ENCODE assay signal across 26 mouse cellular contexts in genomic region chr9:79975121-79975520, GRCm38 (mm10). TPM values are rescaled to one million over a fixed set of nuclear protein-coding genes. Genes with fewer than 3 reads are reported as not detected.
A peak's percentile ranks its signal among the peaks of the same experiment; 100 is the strongest.
DNase-seq lines count a peak whose midpoint lies in the region; ATAC-seq lines count a peak whose summit lies in the region.
"Had no signal": no experiment of that assay in that cellular context is flagged by ENCODE, and none has a peak within 500 bp of the region (broad histone marks: within the 10 kb centered on the region; RNA-seq: fewer than 3 reads in every experiment).

No protein-coding gene starts in this region.

- H3K36me3 ChIP-seq in heart, embryonic 10.5 days: no peaks in the 10 kb centered on the region
- H3K36me3 ChIP-seq in intestine, embryonic 15.5 days: no peaks in the 10 kb centered on the region
- no peaks in the 10 kb centered on the region for H3K36me3 ChIP-seq in intestine, embryonic 16.5 days (ENCODE audit: control insufficient read depth, insufficient read depth, low read length)
- no peaks in the 10 kb centered on the region for H3K36me3 ChIP-seq in heart, embryonic 16.5 days (ENCODE audit: control insufficient read depth, insufficient read depth)
- H3K36me3 ChIP-seq in stomach, embryonic 14.5 days (ENCODE audit: control insufficient read depth, insufficient read depth, low read length): no peaks in the 10 kb centered on the region
- H3K36me3 ChIP-seq: forebrain, embryonic 10.5 days; hindbrain, embryonic 10.5 days; limb, embryonic 13.5 days; liver, embryonic 12.5 days; midbrain, embryonic 10.5 days had no signal

- 0 out of 2 replicates have a peak overlapping the region, but pooled peaks have one; percentile 17 for H3K4me2 ChIP-seq in intestine, embryonic 15.5 days (replicated peaks)
- no peak overlapping the region for H3K4me2 ChIP-seq in intestine, embryonic 16.5 days (ENCODE audit: low read depth, low read length)
- H3K4me2 ChIP-seq in heart, embryonic 16.5 days (ENCODE audit: low read depth, low read length): peak overlapping the region; percentile 84
- H3K4me2 ChIP-seq in stomach, embryonic 14.5 days (replicated peaks; ENCODE audit: low read depth, low read length): peak overlapping the region; percentile 0; the same call in 1 of the 2 replicates
- H3K4me2 ChIP-seq: limb, embryonic 13.5 days; liver, embryonic 12.5 days had no signal

- no peaks in the 10 kb centered on the region for H3K27me3 ChIP-seq in heart, embryonic 10.5 days (ENCODE audit: insufficient read depth, poor library complexity, severe bottlenecking)
- no peaks in the 10 kb centered on the region for H3K27me3 ChIP-seq in intestine, embryonic 15.5 days (replicated peaks)
- no peaks in the 10 kb centered on the region for H3K27me3 ChIP-seq in intestine, embryonic 16.5 days (replicated peaks; ENCODE audit: control insufficient read depth, insufficient read depth, low read length)
- no peaks in the 10 kb centered on the region for H3K27me3 ChIP-seq in heart, embryonic 16.5 days (ENCODE audit: control insufficient read depth, insufficient read depth, low read length)
- no peaks in the 10 kb centered on the region for H3K27me3 ChIP-seq in stomach, embryonic 14.5 days (ENCODE audit: control insufficient read depth, insufficient read depth, low read length)
- H3K27me3 ChIP-seq: limb, embryonic 13.5 days; liver, embryonic 12.5 days had no signal

- no peak for DNase-seq in heart, embryonic 10.5 days (ENCODE audit: low spot score)
- no peak for DNase-seq in heart, adult 9 months (ENCODE audit: low spot score in 2 of 2)
- no peak for DNase-seq in right cerebral cortex, adult 2 months (ENCODE audit: low spot score in 2 of 2)
- no peak for DNase-seq in cerebellum, postnatal 4 days (ENCODE audit: low spot score in 2 of 2)
- DNase-seq: adrenal gland, postnatal 14 days; B cell, adult 2 months; cerebellum, adult 9-11 months; gastrocnemius, postnatal 14 days; kidney, adult 18-20 months; layer of hippocampus, adult 9-11 months; lung, adult 2 months; right cerebral cortex, postnatal 4 days had no signal

- no peaks in the 10 kb centered on the region for H3K9me3 ChIP-seq in heart, embryonic 10.5 days
- no peaks in the 10 kb centered on the region for H3K9me3 ChIP-seq in intestine, embryonic 15.5 days
- no peaks in the 10 kb centered on the region for H3K9me3 ChIP-seq in intestine, embryonic 16.5 days (ENCODE audit: control insufficient read depth, low read length)
- no peaks in the 10 kb centered on the region for H3K9me3 ChIP-seq in heart, embryonic 16.5 days (replicated peaks; ENCODE audit: control insufficient read depth, low read length)
- H3K9me3 ChIP-seq in stomach, embryonic 14.5 days (ENCODE audit: control insufficient read depth, low read depth, low read length): no peaks in the 10 kb centered on the region
- H3K9me3 ChIP-seq: forebrain, embryonic 10.5 days; hindbrain, embryonic 10.5 days; limb, embryonic 13.5 days; liver, embryonic 12.5 days; midbrain, embryonic 10.5 days had no signal

- peak overlapping the region; percentile 60 for H3K4me3 ChIP-seq in heart, embryonic 10.5 days
- H3K4me3 ChIP-seq in intestine, embryonic 15.5 days (replicated peaks): no peak overlapping the region
- no peak overlapping the region for H3K4me3 ChIP-seq in intestine, embryonic 16.5 days (ENCODE audit: low read length)
- peak overlapping the region; percentile 65 for H3K4me3 ChIP-seq in heart, embryonic 16.5 days (ENCODE audit: low read length)
- H3K4me3 ChIP-seq in stomach, embryonic 14.5 days (ENCODE audit: low read depth, low read length): no peak overlapping the region
- H3K4me3 ChIP-seq: forebrain, embryonic 10.5 days; hindbrain, embryonic 10.5 days; limb, embryonic 13.5 days; liver, embryonic 12.5 days; midbrain, embryonic 10.5 days had no signal

- ATAC-seq in intestine, embryonic 15.5 days: no peak
- ATAC-seq in intestine, embryonic 16.5 days: no peak
- no peak for ATAC-seq in heart, embryonic 16.5 days (replicated peaks; ENCODE audit: extremely low read depth, insufficient read depth, low FRiP score)
- no peak for ATAC-seq in stomach, embryonic 14.5 days (ENCODE audit: insufficient number of reproducible peaks, insufficient read depth, low FRiP score, low read depth)
- ATAC-seq: activated CD4-positive, CD25-positive, alpha-beta regulatory T cell, adult 4 months; forebrain, embryonic 16.5 days; hindbrain, postnatal 0 days; liver, embryonic 12.5 days; midbrain, embryonic 16.5 days had no signal

- no peak overlapping the region for H3K9ac ChIP-seq in intestine, embryonic 15.5 days
- H3K9ac ChIP-seq in intestine, embryonic 16.5 days (ENCODE audit: low read depth, low read length): no peak overlapping the region
- H3K9ac ChIP-seq in heart, embryonic 16.5 days (ENCODE audit: low read length): peak overlapping the region; percentile 54
- H3K9ac ChIP-seq in stomach, embryonic 14.5 days (replicated peaks; ENCODE audit: low read depth, low read length): no peak overlapping the region
- H3K9ac ChIP-seq: limb, embryonic 13.5 days; liver, embryonic 12.5 days had no signal

- peaks cover 42% of the 10 kb centered on the region for H3K4me1 ChIP-seq in heart, embryonic 10.5 days
- H3K4me1 ChIP-seq in intestine, embryonic 15.5 days (replicated peaks): peaks cover 5% of the 10 kb centered on the region; the same call in 1 of the 2 replicates
- peaks cover 3% of the 10 kb centered on the region; the same call in 1 of the 2 replicates for H3K4me1 ChIP-seq in intestine, embryonic 16.5 days (ENCODE audit: control insufficient read depth, insufficient read depth, low read length)
- peaks cover 48% of the 10 kb centered on the region for H3K4me1 ChIP-seq in heart, embryonic 16.5 days (ENCODE audit: control insufficient read depth, insufficient read depth, low read length)
- no peaks in the 10 kb centered on the region for H3K4me1 ChIP-seq in stomach, embryonic 14.5 days (ENCODE audit: control insufficient read depth, insufficient read depth, low read length)

- WGBS in heart, embryonic 10.5 days: 68% methylated on average over 5 of the region's 5 CpGs
- 76% methylated on average over 5 of the region's 5 CpGs for WGBS in intestine, embryonic 15.5 days
- 75% methylated on average over 5 of the region's 5 CpGs for WGBS in intestine, embryonic 16.5 days
- WGBS in heart, embryonic 16.5 days: 45% methylated on average over 5 of the region's 5 CpGs
- 77% methylated on average over 5 of the region's 5 CpGs for WGBS in stomach, embryonic 14.5 days

- no peak overlapping the region for H3K27ac ChIP-seq in heart, embryonic 10.5 days
- no peak overlapping the region for H3K27ac ChIP-seq in intestine, embryonic 15.5 days
- H3K27ac ChIP-seq in intestine, embryonic 16.5 days (ENCODE audit: low read length): no peak overlapping the region
- peak overlapping the region; percentile 33 for H3K27ac ChIP-seq in heart, embryonic 16.5 days (ENCODE audit: low read length)
- no peak overlapping the region for H3K27ac ChIP-seq in stomach, embryonic 14.5 days (ENCODE audit: low read length)
- H3K27ac ChIP-seq: forebrain, embryonic 10.5 days; hindbrain, embryonic 10.5 days; hindbrain, postnatal 0 days; kidney, postnatal 0 days; limb, embryonic 13.5 days; liver, embryonic 12.5 days; midbrain, embryonic 10.5 days had no signal

RNA-seq across cellular contexts. Expression of gene Filip1, which starts 37.5 kb away (rescaled TPM):
- 11.7 and 19.0 TPM in 2 replicates for polyA plus RNA-seq in heart, embryonic 10.5 days (2016; fragmentation: Nextera tagmentation; extraction: Ambion mirVana)
- 6.0 and 6.3 TPM in 2 replicates for polyA plus RNA-seq in intestine, embryonic 15.5 days (2015; fragmentation: Nextera tagmentation; extraction: Ambion mirVana)
- 5.5 TPM in 2 replicates for polyA plus RNA-seq in intestine, embryonic 16.5 days (2015; fragmentation: Nextera tagmentation; extraction: Ambion mirVana)
- polyA plus RNA-seq in heart, embryonic 16.5 days (2015; fragmentation: Nextera tagmentation; extraction: Ambion mirVana): 32.1 and 37.9 TPM in 2 replicates
- polyA plus RNA-seq in stomach, embryonic 14.5 days (2014; fragmentation: Nextera tagmentation; extraction: Ambion mirVana): 10.9 and 12.7 TPM in 2 replicates

Comparison
In these comparisons a context has a peak if more than half of its experiments do, and no peak if none do; other contexts are left out.
1. H3K4me3 ChIP-seq: peak in heart, embryonic 10.5 days (single experiment) and heart, embryonic 16.5 days (single experiment); none in intestine, embryonic 15.5 days (single experiment), intestine, embryonic 16.5 days (single experiment) and stomach, embryonic 14.5 days (single experiment).